Mouse (Mus musculus) Patski (cell line): Measurements from ENCODE around the gene Tmcc3. TPM values are rescaled to one million over a fixed set of nuclear protein-coding genes. Genes with fewer than 3 reads are reported as not detected.
"Not testable (repeated sequence)": the region's sequence is repeated elsewhere in the genome, so short reads cannot be mapped to it uniquely, and the experiment has no call there.

Source experiments
- ATAC-seq: fragments of 100-300 bp; one replicate; pipeline ENCODE4 v1.8.0; 2021
- CTCF ChIA-PET: fragments of 350-600 bp; sonication (Branson Sonifier 250); formaldehyde crosslinking; loops from one replicate; lab custom pipeline; 2022; ENCODE audit warnings: inconsistent platforms; lab: Charles Lee
- POLR2A ChIA-PET: fragments of 350-600 bp; sonication (Branson Sonifier 250); formaldehyde crosslinking; loops from one replicate; lab custom pipeline; 2022; ENCODE audit warnings: antibody characterized with exemption, inconsistent platforms; lab: Charles Lee
- DNase-seq: peaks from one replicate; pipeline ENCODE4 v3.0.0-alpha.2; 2011; ENCODE audit warnings: low read depth, low spot score
- H3K27me3 ChIP-seq: fragments of 371-371 bp; one replicate; pipeline ENCODE4 v1.5.1; 2021
- CTCF ChIP-seq: fragments of 100-300 bp; IDR thresholded peaks from one replicate; pipeline ENCODE4 v1.5.1; 2021
- in situ Hi-C: fragments of 300-500 bp; cut with MboI; formaldehyde crosslinking; loops from 3 replicates; pipeline ENCODE4 v1.11.1; 2018; ENCODE audit warnings: low pct_unique_long_range_greater_than_20kb, mixed read lengths
- polyA plus RNA-seq: library from polyadenylated mRNA; unstranded; gene quantifications from one replicate; pipeline ENCODE4 v1.2.3, GENCODE M21; 2021

Gene Tmcc3
- polyA plus RNA-seq, 1 experiment from 2014 or later, result 6.7 TPM

DNA sequence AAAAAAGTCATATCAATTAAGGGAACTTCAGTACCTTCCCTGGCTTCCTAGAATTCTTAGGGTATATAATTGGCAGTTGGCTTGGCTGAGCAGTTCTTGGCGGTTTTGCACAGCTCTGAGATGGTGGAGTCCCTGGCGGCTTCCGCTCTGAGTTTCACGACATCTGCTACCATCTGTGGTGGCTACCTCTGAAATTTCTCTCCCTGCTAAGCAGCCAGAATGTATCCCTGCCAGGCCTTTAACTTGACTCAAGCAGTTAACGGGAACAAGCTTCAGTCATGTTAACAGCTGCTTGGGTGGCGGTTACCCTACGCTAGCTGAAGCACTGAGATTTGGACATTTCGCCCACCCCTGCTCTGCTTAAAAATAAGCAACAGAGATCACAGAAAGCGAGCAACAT lies 284.0 kb downstream of the Tmcc3 start:
- CTCF ChIA-PET, result interaction anchor here (0.9 to 1.1 kb wide), 3 partner anchors 10 to 14 kb away, joined by 3 read pairs; no protein-coding TSS in a partner anchor
- POLR2A ChIA-PET, result interaction anchor here (0.7 kb wide), 1 partner anchor 190 kb away, joined by 3 read pairs; no protein-coding TSS in a partner anchor
- H3K27me3 ChIP-seq, result no peaks in the 10 kb centered on the region
- in situ Hi-C loops, result no loop called here
- no peak for ATAC-seq
- no peak for DNase-seq
- TF ChIP-seq CTCF, result no peak

DNA sequence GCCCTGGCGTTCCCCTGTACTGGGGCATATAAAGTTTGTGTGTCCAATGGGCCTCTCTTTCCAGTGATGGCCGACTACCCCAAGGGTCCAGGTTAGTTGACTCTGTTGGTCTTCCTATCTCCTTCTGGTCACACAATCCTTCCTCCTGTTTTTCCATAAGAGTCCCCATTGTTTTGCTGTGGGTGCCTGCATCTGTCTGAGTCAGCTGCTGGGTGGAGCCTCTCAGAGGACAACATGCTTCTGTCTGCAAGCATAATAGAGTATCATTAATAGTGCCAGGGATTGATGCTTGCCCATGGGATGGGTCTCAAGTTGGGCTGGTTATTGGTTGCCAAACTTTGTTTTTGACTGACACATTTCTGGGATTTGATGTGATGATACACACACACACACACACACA lies 288.1 kb downstream of the Tmcc3 start:
- in situ Hi-C loops, result loop anchor here (10.0 kb wide), 1 partner anchor 85 kb away; no protein-coding TSS in a partner anchor
- H3K27me3 ChIP-seq, ATAC-seq, POLR2A ChIA-PET, DNase-seq: not testable (repeated sequence)
- CTCF ChIA-PET, result interaction anchor here (1.4 kb wide), 1 partner anchor 84 kb away, joined by 3 read pairs; no protein-coding TSS in a partner anchor

DNA sequence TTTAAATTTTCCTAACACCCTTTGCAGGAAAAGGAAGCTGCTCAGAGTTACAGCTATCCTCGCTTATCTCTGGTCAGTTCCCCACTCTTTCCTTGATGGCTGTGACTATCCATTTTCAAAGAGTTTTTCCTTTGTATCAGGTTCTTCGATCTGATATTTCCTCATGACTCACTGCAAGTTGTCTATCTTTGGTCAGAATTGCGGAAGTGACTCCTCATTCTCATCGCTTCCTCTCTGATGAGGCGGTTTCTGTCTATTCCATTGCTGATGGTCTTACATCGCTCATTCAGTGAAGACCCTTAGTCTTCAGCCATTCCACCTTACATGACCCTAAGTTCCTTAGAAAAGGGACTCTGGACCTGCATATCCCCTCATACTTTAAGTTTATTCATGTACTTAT lies 289.3 kb downstream of the Tmcc3 start:
- TF ChIP-seq CTCF, result no peak
- ATAC-seq (no peak), DNase-seq (no peak)
- POLR2A ChIA-PET, result no interaction called here
- in situ Hi-C loops, result loop anchor here (10.0 kb wide), 1 partner anchor 86 kb away; no protein-coding TSS in a partner anchor
- CTCF ChIA-PET, result no interaction called here
- no peaks in the 10 kb centered on the region for H3K27me3 ChIP-seq

DNA sequence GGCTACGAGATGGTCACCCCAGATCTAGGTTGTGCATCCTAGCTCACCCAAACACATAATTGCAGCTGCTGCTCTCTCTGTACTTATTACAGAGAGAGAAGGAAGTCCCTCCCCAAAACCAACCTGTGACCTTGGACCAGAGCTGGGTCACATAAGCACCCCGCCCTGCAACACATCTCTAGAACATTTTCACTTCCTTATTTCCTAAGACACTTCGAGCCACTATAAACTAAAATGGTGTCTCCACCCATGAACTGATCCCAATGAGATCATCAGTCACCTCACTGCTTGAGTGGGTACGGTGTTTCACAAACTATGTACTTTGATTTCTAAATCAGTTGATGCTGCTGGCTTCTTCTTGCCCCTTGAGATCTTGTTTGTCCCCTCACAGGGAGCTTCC lies 293.7 kb downstream of the Tmcc3 start:
- ATAC-seq, result no peak
- no peaks in the 10 kb centered on the region for H3K27me3 ChIP-seq
- CTCF ChIA-PET, result interaction anchor here (1.0 kb wide), 1 partner anchor 10 kb away, joined by 3 read pairs; no protein-coding TSS in a partner anchor
- TF ChIP-seq CTCF, result no peak
- DNase-seq, result no peak
- POLR2A ChIA-PET, result no interaction called here
- in situ Hi-C loops, result loop anchor here (5.0 to 10.0 kb wide), 2 partner anchors 91 to 178 kb away; no protein-coding TSS in a partner anchor

DNA sequence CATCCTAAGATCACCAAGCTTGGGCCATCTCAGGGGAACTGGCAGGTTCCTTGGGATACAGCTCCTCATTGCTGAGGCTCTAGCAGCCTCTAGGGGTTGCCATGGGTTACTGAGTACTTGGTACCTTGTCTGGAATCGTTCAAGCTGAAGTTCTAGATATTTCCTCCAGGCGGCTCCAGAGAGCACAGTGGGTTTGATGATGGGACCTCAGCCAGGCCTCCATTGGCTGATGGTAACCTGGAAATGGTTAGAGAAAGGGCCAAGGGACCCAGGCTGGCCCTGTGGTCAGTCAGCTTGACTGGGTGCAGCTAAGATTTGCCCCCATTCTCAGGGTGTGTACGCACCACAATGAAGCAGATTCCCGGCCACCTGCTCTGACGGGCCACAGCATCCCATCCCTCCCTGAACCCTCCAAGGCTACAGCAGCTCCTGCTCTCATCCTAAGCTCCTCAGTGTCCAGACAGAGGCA lies 297.6 kb downstream of the Tmcc3 start:
- peak; percentile 30 for DNase-seq
- POLR2A ChIA-PET, result interaction anchor here (0.5 kb wide), 1 partner anchor 99 kb away, joined by 3 read pairs; no protein-coding TSS in a partner anchor
- CTCF ChIA-PET, result interaction anchor here (0.6 to 4.0 kb wide), 16 partner anchors 8 to 336 kb away, joined by 3 to 15 read pairs (median 3); no protein-coding TSS in a partner anchor
- peak; percentile 79 for ATAC-seq
- in situ Hi-C loops, result loop anchor here (5.0 to 10.0 kb wide), 2 partner anchors 95 to 182 kb away; no protein-coding TSS in a partner anchor
- H3K27me3 ChIP-seq, result no peaks in the 10 kb centered on the region
- TF ChIP-seq CTCF, result peak; percentile 97

DNA sequence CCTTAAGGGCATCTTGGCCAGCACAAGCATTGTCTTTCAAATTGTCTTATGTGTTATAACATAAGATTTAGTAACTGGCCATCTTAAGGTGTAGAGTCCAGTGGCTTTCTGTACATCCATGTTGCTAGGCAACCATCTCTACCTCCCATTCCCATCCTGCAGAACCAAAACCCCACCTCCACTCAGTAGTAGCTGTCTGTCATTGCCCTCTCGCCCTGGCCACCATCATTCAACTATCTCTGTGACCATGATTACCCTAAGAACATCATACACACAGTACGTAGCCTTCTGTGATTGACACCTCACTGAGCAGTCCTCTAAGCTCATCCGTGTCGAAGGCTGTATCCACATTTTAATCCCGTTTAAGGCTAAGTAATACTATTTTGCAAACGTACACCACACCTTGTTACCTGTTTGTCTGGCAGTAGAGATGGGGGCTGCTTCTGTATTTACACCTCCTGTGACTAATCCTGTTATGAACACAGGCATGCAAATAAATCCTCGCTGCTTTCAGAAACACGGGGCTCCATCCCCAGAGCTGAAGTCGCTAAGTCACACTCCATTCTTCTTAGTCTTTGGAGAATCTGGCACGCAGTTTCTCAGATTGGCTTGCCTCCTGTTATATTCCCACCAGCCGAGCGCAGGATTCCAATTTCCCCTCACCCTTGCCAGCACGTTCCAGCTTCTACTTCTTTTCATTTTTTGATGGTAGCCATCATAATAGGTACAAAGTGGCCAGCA lies 299.6 kb downstream of the Tmcc3 start:
- ChIA-PET POLR2A (no interaction called here), CTCF (no interaction called here)
- no peak for DNase-seq
- ATAC-seq, result no peak
- H3K27me3 ChIP-seq, result no peaks in the 10 kb centered on the region
- no peak for TF ChIP-seq CTCF
- in situ Hi-C loops, result no loop called here

DNA sequence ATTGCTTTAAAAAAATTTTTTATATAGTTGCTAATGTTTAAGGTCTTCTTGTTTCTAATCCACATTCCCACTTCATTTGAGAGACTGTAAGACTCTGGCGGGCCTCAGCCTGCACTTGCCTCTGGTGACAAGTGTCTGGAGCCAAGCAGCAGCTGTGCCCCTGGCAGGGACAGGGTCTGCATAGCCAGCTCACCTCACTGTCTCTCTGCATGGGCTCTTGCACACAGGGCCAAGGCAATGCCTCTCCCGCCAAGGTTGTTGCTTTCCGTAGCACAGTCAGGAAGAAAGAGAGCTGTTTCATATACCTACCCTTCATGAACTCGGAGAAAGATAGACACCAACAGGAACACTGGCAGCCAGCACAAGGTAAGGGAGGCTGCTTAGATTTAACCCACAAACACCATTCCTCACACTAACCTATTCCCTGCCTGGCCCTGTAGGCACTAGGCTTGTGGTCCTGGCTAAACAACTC lies 300.3 kb downstream of the Tmcc3 start:
- no peak for ATAC-seq
- no peak for DNase-seq
- no peaks in the 10 kb centered on the region for H3K27me3 ChIP-seq
- ChIA-PET CTCF (interaction anchor here (1.1 kb wide), 1 partner anchor 11 kb away, joined by 3 read pairs; no protein-coding TSS in a partner anchor), POLR2A (no interaction called here)
- in situ Hi-C loops, result no loop called here
- no peak for TF ChIP-seq CTCF

DNA sequence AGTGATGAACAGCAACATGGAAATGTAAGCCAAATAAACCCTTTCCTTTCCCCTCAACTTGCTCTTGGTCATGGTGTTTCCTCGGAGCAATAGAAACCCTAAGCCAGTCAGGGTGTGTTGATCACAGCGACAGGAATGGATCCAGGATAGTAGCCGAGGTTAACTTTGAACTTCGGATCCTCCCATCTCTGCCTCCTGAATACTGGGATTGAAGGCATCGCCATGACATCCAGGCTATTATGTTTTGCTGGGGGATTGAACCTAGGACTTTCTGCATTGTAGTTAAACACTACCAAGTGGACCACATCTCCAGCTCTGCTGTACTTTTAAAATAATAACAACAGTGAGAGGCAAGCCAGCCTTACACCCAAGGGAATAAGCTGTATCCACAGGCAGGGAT lies 307.8 kb downstream of the Tmcc3 start:
- CTCF ChIA-PET, result no interaction called here
- H3K27me3 ChIP-seq, result peaks cover 36% of the 10 kb centered on the region
- in situ Hi-C loops, result no loop called here
- POLR2A ChIA-PET, result no interaction called here
- ATAC-seq (no peak), DNase-seq (no peak)
- TF ChIP-seq CTCF, result no peak

DNA sequence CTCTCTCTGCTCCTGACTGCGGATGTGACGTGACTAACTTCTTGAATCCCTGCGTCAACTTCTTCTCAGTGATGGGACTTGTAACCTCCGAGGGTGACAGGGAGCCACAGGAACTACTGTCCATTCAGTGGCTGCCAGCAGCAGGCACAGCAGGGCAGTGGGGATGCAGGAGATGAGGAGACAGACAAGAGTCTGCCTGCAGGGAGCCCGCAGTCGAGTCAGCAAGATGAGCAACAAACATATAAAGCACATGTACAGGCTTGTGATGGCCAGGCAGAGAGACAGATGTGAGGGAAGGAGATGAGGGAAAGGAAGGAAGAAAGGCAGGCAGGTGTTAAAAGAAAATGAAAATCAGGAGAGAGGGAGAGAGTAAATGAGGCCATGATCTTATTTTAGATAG lies 308.8 kb downstream of the Tmcc3 start:
- no peak for DNase-seq
- no peak for TF ChIP-seq CTCF
- POLR2A ChIA-PET, result no interaction called here
- ATAC-seq, result no peak
- in situ Hi-C loops, result loop anchor here (5.0 kb wide), 1 partner anchor 342 kb away; no protein-coding TSS in a partner anchor
- CTCF ChIA-PET, result interaction anchor here (1.1 kb wide), 1 partner anchor 12 kb away, joined by 3 read pairs; no protein-coding TSS in a partner anchor
- H3K27me3 ChIP-seq, result peaks cover 41% of the 10 kb centered on the region

DNA sequence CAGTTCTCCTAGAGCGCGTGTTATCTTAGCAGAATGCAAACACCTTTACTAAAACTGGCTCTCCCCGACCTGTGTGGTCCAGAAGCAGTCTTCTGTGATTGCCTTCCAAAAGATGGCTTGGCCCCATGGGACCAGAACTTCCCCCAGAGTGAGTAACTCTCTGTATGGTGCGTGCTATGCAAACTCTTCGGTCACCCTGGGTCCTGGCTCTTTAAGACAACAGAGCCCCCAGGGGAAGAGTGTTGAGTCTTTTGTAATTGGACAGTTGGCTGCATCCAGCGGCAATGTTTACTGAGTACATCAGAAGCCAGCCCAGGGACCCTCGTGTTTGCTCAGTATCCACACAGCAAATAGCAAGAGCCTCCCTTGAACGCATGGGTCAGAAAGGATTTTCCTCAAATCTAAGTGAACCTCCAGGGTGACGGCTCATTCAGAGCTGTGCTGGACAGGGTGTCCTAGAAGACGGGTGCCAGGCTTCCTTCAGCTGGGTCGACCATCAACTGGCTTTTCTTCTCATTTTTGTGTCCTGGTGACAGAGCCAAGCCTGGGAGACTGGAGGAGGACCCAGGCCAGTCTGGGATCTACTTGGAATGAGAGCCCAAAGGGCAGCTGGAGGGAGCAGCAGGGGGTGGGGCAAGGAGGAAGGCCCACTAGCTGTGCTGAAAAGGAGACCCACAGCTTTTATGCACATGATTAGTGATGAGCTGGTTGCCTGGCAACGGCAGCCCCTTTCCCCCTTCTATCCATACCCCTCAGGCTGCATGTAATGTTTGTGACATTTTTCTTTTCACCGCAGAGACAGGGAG lies 309.9 kb downstream of the Tmcc3 start:
- DNase-seq (no peak), ATAC-seq (no peak)
- ChIA-PET CTCF (interaction anchor here (1.1 kb wide), 1 partner anchor 13 kb away, joined by 3 read pairs; no protein-coding TSS in a partner anchor), POLR2A (interaction anchor here (0.7 kb wide), 1 partner anchor 793 kb away, joined by 6 read pairs; no protein-coding TSS in a partner anchor)
- TF ChIP-seq CTCF, result no peak
- H3K27me3 ChIP-seq, result peaks cover 47% of the 10 kb centered on the region
- in situ Hi-C loops, result loop anchor here (5.0 kb wide), 1 partner anchor 341 kb away; no protein-coding TSS in a partner anchor
